Mouse (Mus musculus): Measurements from ENCODE around the gene Ace3.

DNA sequence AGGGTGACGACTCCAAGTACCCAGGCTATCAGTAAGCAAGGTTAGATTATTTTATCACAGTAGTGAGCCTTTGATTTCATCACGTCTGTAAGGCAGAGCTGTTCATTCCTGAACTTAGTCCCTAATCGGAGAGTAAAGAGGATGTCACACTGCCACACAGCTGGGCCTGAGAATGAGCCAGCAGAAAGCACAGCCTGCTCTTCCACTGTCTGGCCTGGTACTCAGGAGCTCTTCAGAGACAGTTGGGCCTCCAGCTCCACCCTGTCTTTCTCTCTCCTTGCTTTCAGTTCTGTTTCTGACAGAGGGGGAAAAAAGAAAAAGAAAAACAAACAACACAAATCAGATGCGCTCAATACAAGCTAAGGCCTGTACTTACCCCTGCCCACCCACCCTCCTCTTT, 28.2 kb upstream of the Ace3 start:
- TF ChIP-seq POLR2A (IDR thresholded peaks at IDR 0.05; ENCODE audit: control insufficient read depth, extremely low read depth, insufficient read depth, low read length, poor library complexity): no peak
- TF ChIP-seq CTCF (IDR thresholded peaks at IDR 0.05; ENCODE audit: borderline replicate concordance, control insufficient read depth, extremely low read depth, insufficient read depth, low read length, poor library complexity): no peak
